Mouse (Mus musculus) heart, postnatal 0 days (tissue): ENCODE results near the gene Ncor2.

Experiments used
- CTCF ChIP-seq: IDR thresholded peaks from 2 replicates; pipeline ENCODE4 v1.5.1; 2016; ENCODE audit warnings: antibody characterized with exemption, control low read depth, low read depth
- EP300 ChIP-seq: IDR thresholded peaks from 2 replicates; pipeline ENCODE4 v1.6.1; 2016; ENCODE audit warnings: antibody characterized with exemption, low read depth

DNA sequence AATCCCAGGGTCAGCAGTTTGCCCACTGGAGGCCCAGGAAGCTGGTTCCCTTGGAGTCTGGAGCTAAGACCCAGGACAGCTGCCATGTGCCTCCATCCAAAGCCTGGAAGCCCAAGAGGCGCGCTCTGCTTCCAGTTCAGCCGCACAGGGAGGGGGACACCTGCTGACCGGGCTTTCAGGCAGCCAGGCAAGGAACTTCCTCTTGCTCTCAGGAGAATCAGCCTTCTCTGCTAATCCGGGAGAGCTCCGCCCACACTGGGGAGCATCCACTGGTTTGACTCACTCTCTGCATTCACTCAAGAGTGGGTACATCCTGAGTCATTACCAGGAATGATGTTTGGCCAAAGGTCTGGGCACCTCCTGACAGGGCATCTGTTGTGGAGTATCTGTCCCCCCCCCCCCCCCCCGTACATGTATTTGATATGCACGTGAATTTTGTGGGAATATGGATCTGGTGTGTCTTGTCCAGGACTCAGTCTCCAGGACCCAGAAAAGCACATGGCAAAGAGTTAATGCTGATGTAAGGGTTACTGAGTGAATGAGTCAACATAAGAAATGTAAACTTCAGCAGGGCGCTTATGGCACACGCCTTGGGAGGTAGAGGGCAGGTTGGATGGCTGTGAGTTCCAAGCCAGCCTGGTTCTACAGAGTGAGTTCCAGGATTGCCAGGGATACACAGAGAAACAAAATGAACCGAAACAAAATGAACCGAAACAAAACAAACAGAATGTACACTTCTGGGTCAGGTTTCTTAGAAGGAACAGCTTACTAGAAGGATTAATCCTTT, 10.0 kb upstream of the Ncor2 start:
- TF ChIP-seq CTCF (no peak), EP300 (no peak)
